Mouse (Mus musculus) heart, adult 2 months (tissue): ENCODE results near the gene Pdk4.

Experiments used
- EP300 ChIP-seq: fragments of 200-500 bp; IDR thresholded peaks from 2 replicates; pipeline ENCODE4 v1.6.1; 2011; ENCODE audit warnings: low read depth, low read length, control low read depth; ENCODE audit not compliant: insufficient read depth
- POLR2A ChIP-seq: fragments of 200-500 bp; IDR thresholded peaks from 2 replicates; pipeline ENCODE4 v1.6.1; 2011; ENCODE audit warnings: mild to moderate bottlenecking, low read depth, low read length, control low read depth; ENCODE audit not compliant: insufficient read depth

DNA sequence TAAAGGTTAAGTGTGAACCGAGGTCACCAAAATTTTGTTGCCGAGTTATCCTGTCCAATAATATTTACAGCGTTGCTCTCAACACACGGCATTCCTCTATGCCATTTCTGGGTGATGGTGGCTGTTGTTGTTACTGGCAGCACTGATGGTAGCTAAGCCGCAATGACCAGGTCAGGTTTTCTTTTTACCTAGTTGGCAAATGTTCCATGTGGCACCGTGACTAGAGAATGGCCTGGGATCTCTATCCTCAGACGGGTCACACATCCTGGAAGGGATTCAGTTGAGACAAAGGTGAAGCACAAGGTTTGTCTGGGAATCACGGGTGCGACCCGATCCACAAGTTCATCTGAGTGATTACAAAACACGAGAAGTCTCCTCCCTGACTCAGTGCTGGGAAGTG lies 2.6 kb upstream of the Pdk4 start:
- TF ChIP-seq POLR2A (no peak), EP300 (peak; percentile 49; the same call in 1 of the 2 replicates)
